Mouse (Mus musculus) megakaryocyte, embryonic 14.5 days (primary cell): ENCODE measurements at regions not wholly inside any gene's neighbourhood (a gene's known extent, or its start where the extent isn't known, plus 50 kb on each side); places are given as distances from the start of the nearest gene placed in this dataset.

Source experiments
- FLI1 ChIP-seq: IDR thresholded peaks from 2 replicates; pipeline ENCODE4 v1.6.1; 2012; ENCODE audit warnings: low read length, inconsistent platforms, mixed read lengths
- GATA1 ChIP-seq: IDR thresholded peaks from 3 replicates; pipeline ENCODE4 v1.6.1; 2012; ENCODE audit warnings: mixed read lengths, low read length, inconsistent platforms, borderline replicate concordance

DNA sequence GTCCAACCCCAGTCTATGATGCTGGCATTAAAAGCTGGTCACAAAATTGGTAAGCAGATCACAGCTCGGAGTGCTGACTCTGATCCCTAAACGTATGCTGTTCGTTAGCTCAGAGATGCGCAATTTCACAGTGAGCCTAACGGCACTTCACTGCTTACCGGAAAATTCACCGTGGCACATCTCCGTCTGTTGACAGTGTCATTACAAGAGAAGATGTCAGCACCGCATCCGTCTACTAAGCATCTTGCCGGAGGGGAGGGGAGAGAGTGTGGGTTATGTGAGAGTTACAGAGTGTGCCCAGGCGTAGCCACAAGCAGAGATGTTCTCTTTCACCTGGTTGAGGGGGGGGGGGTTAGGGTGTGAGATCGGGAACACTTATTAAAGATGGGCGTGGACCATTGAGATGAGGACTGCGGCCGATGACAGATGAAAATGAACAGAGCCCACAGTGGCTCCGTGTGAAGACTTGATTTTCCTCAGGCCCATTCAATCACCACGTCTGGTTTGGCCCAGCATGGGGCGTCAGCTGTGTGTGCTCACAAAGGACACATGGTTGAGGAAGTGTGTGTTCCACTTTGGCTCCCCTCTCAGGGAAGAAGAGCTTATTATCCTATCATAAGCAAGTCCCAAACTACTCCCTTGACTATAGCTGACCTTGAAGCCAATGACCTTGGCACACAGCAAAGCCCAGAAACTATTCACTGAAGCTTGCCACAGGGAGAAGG is 103.4 kb upstream of the Kazn start:
- TF ChIP-seq FLI1: no peak
- no peak for TF ChIP-seq GATA1
